Mouse (Mus musculus): ENCODE results near the gene Ptpn23.
"Not testable (repeated sequence)": the region's sequence is repeated elsewhere in the genome, so short reads cannot be mapped to it uniquely, and the experiment has no call there.

The Ptpn23 gene

GRCm38 (mm10) chr9:110408099-110408773 is at the start of gene Ptpn23:
Gene Ptpn23 (minus strand): TSS chr9:110408213.
- peak; percentile 92 to 96 for DNase-seq

- no peak for DNase-seq
Measured at GRCm38 (mm10) chr9:110452523-110452922, 44.5 kb upstream of the Ptpn23 start.

- peak; percentile 69 to 77 for DNase-seq
Measured at GRCm38 (mm10) chr9:110448857-110449617, 41.0 kb upstream of the Ptpn23 start.

GRCm38 (mm10) chr9:110448356-110448755 is 40.3 kb upstream of the Ptpn23 start:
- DNase-seq: no peak

GRCm38 (mm10) chr9:110440559-110440958 is 32.5 kb upstream of the Ptpn23 start:
- no peak for DNase-seq

- DNase-seq: no peak
Measured at GRCm38 (mm10) chr9:110440049-110440448, 32.0 kb upstream of the Ptpn23 start.

- DNase-seq: no peak
Measured at GRCm38 (mm10) chr9:110436041-110436440, 28.0 kb upstream of the Ptpn23 start.

- no peak for DNase-seq
Measured at GRCm38 (mm10) chr9:110433045-110433444, 25.0 kb upstream of the Ptpn23 start.

GRCm38 (mm10) chr9:110431241-110431640 is 23.2 kb upstream of the Ptpn23 start:
- DNase-seq: no peak

- no peak for DNase-seq
Measured at GRCm38 (mm10) chr9:110419511-110420112, 11.6 kb upstream of the Ptpn23 start, which contains the start of gene Ngp. Gene Ngp (plus strand): TSS chr9:110419747.

- DNase-seq: peak; percentile 47
Measured at GRCm38 (mm10) chr9:110413785-110414184, 5.8 kb upstream of the Ptpn23 start.

- DNase-seq: no peak
Measured at GRCm38 (mm10) chr9:110412926-110413325, 4.9 kb upstream of the Ptpn23 start.

GRCm38 (mm10) chr9:110410908-110411887 is 3.2 kb upstream of the Ptpn23 start:
- DNase-seq: peak; percentile 72 to 76

GRCm38 (mm10) chr9:110407311-110408098 is 508 bp downstream of the Ptpn23 start:
- no peak for DNase-seq

- DNase-seq: not testable (repeated sequence)
Measured at GRCm38 (mm10) chr9:110403240-110403639, 4.8 kb downstream of the Ptpn23 start.

- no peak for DNase-seq
Measured at GRCm38 (mm10) chr9:110402731-110403130, 5.3 kb downstream of the Ptpn23 start.

GRCm38 (mm10) chr9:110400650-110401049 is 7.4 kb downstream of the Ptpn23 start:
- no peak for DNase-seq

- DNase-seq: no peak
Measured at GRCm38 (mm10) chr9:110393295-110393694, 14.7 kb downstream of the Ptpn23 start.

- no peak for DNase-seq
Measured at GRCm38 (mm10) chr9:110390843-110391242, 17.2 kb downstream of the Ptpn23 start.

GRCm38 (mm10) chr9:110388011-110388410 is 20.0 kb downstream of the Ptpn23 start:
- DNase-seq: no peak

GRCm38 (mm10) chr9:110384369-110384929 is 23.6 kb downstream of the Ptpn23 start:
- DNase-seq: no peak

Data from cerebellum, postnatal 36 days (tissue).